Mouse (Mus musculus) liver, embryonic 12.5 days (tissue): ENCODE data around the gene Slc29a2. TPM values are rescaled to one million over a fixed set of nuclear protein-coding genes. Genes with fewer than 3 reads are reported as not detected.

Source experiments
- ATAC-seq: fragments of 200-750 bp; cut with Nextera tagmentation; 2 replicates; pipeline ENCODE4 v1.8.0; 2017; ENCODE audit warnings: moderate number of reproducible peaks, mild to moderate bottlenecking, moderate library complexity
- H3K27ac ChIP-seq: fragments of 300-500 bp; sonication (generic); 2 replicates; pipeline ENCODE4 v1.5.1; 2016; ENCODE audit warnings: mild to moderate bottlenecking
- H3K27me3 ChIP-seq: fragments of 300-500 bp; sonication (generic); replicated peaks from 2 replicates; pipeline ENCODE4 v1.6.1; 2016; ENCODE audit warnings: mild to moderate bottlenecking, moderate library complexity
- H3K36me3 ChIP-seq: fragments of 300-500 bp; sonication (generic); 2 replicates; pipeline ENCODE4 v1.6.1; 2016; ENCODE audit warnings: mild to moderate bottlenecking, moderate library complexity
- H3K4me1 ChIP-seq: fragments of 300-500 bp; sonication (generic); 2 replicates; pipeline ENCODE4 v1.6.1; 2016
- H3K4me2 ChIP-seq: fragments of 300-500 bp; sonication (generic); 2 replicates; pipeline ENCODE4 v1.6.1; 2016; ENCODE audit warnings: mild to moderate bottlenecking, moderate library complexity
- H3K4me3 ChIP-seq: fragments of 300-500 bp; sonication (generic); 2 replicates; pipeline ENCODE4 v1.5.1; 2016; ENCODE audit warnings: mild to moderate bottlenecking, moderate library complexity
- H3K9ac ChIP-seq: fragments of 300-500 bp; sonication (generic); 2 replicates; pipeline ENCODE4 v1.6.1; 2016; ENCODE audit warnings: mild to moderate bottlenecking, moderate library complexity
- H3K9me3 ChIP-seq: fragments of 300-500 bp; sonication (generic); replicated peaks from 2 replicates; pipeline ENCODE4 v1.6.1; 2016; ENCODE audit warnings: mild to moderate bottlenecking, moderate library complexity
- WGBS: fragments of 180-500 bp; shearing (Covaris S2); methylation state at CpG from one replicate; pipeline ENCODE4 v1.1.7; 2016; ENCODE audit not compliant: insufficient replicate concordance; 5-methylcytosine and 5-hydroxymethylcytosine counted together
- polyA plus RNA-seq: library from polyadenylated mRNA; unstranded; fragments of >200 nt; fragmentation: Nextera tagmentation; extraction: Ambion mirVana; gene quantifications from 2 replicates; pipeline ENCODE4 v1.2.1, GENCODE M21; 2016

Slc29a2 gene
- polyA plus RNA-seq, 1 experiment from 2014 or later: 3.8 TPM

DNA sequence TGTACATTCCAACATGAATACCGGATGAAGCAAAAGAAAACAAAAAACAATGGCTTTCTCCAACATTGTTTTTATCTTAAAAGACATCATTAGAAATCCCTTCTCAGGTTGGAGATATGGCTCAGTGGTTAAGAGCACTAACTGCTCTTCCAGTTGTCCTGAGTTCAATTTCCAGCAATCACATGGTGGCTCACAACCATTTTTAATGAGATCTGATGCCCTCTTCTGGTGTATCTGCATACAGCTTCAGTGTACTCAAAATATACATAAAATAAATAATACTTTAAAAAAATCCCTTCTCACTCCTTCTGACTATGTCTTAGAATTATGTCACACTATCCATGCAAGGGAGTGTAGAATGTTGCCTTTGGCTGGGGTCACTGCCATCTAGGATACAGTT, 55.6 kb downstream of the Slc29a2 start:
- Histone ChIP-seq H3K4me1 (no peaks in the 10 kb centered on the region), H3K9me3 (no peaks in the 10 kb centered on the region), H3K9ac (no peak overlapping the region), H3K27ac (no peak overlapping the region), H3K4me2 (no peak overlapping the region), H3K36me3 (no peaks in the 10 kb centered on the region), H3K27me3 (peaks cover 81% of the 10 kb centered on the region), H3K4me3 (no peak overlapping the region)
- WGBS: 85% methylated on average over 1 of the region's 1 CpGs
- ATAC-seq: no peak

Other genes starting within 250 kb of the Slc29a2 start
- 30.7 and 32.6 TPM in 2 replicates for gene Rbm4, start 230.0 kb upstream of the Slc29a2 start, polyA plus RNA-seq
- gene Gm21992, start 212.2 kb upstream of the Slc29a2 start, polyA plus RNA-seq: 18.1 and 18.9 TPM in 2 replicates
- gene Rbm14, start 212.2 kb upstream of the Slc29a2 start, polyA plus RNA-seq: 62.0 and 63.5 TPM in 2 replicates
- gene Ccs, start 184.5 kb upstream of the Slc29a2 start, polyA plus RNA-seq: 40.3 and 43.6 TPM in 2 replicates
- not detected in 2 replicates for gene Ccdc87, start 184.5 kb upstream of the Slc29a2 start, polyA plus RNA-seq
- gene Ctsf, start 168.7 kb upstream of the Slc29a2 start, polyA plus RNA-seq: 13.1 and 17.8 TPM in 2 replicates
- 0.79 and 0.82 TPM in 2 replicates for gene Actn3, start 146.0 kb upstream of the Slc29a2 start, polyA plus RNA-seq
- gene Zdhhc24, start 145.2 kb upstream of the Slc29a2 start, polyA plus RNA-seq: 13.9 and 15.9 TPM in 2 replicates
- gene Bbs1, start 117.2 kb upstream of the Slc29a2 start, polyA plus RNA-seq: 1.6 and 1.8 TPM in 2 replicates
- 76.7 and 83.3 TPM in 2 replicates for gene Dpp3, start 95.6 kb upstream of the Slc29a2 start, polyA plus RNA-seq
- 0.20 and 0.44 TPM in 2 replicates for gene Peli3, start 80.7 kb upstream of the Slc29a2 start, polyA plus RNA-seq
- gene Mrpl11, start 61.7 kb upstream of the Slc29a2 start, polyA plus RNA-seq: 82.4 and 84.7 TPM in 2 replicates
- gene Npas4, start 33.5 kb upstream of the Slc29a2 start, polyA plus RNA-seq: not detected in 2 replicates
- gene B4gat1, start 15.0 kb downstream of the Slc29a2 start, polyA plus RNA-seq: 10.9 and 13.2 TPM in 2 replicates
- gene AC124502.3, start 15.0 kb downstream of the Slc29a2 start, polyA plus RNA-seq: 0.20 and 0.23 TPM in 2 replicates
- gene Brms1, start 17.5 kb downstream of the Slc29a2 start, polyA plus RNA-seq: 40.4 TPM in 2 replicates
- 0.50 and 0.92 TPM in 2 replicates for gene Rin1, start 26.6 kb downstream of the Slc29a2 start, polyA plus RNA-seq
- 7.7 and 9.5 TPM in 2 replicates for gene Cd248, start 44.2 kb downstream of the Slc29a2 start, polyA plus RNA-seq
- 1.0 and 1.5 TPM in 2 replicates for gene Tmem151a, start 61.7 kb downstream of the Slc29a2 start, polyA plus RNA-seq
- gene Yif1a, start 64.7 kb downstream of the Slc29a2 start, polyA plus RNA-seq: 51.7 and 53.9 TPM in 2 replicates
- gene Cnih2, start 74.7 kb downstream of the Slc29a2 start, polyA plus RNA-seq: 3.5 and 3.8 TPM in 2 replicates
- gene Rab1b, start 83.2 kb downstream of the Slc29a2 start, polyA plus RNA-seq: 118 and 126 TPM in 2 replicates
- 4.4 and 4.9 TPM in 2 replicates for gene Klc2, start 94.7 kb downstream of the Slc29a2 start, polyA plus RNA-seq
- 17.2 and 19.7 TPM in 2 replicates for gene Pacs1, start 249.3 kb downstream of the Slc29a2 start, polyA plus RNA-seq